Mouse (Mus musculus) embryonic stem cell, embryonic (primary cell): Measurements from ENCODE around the gene Coq9.
"Not testable (repeated sequence)": the region's sequence is repeated elsewhere in the genome, so short reads cannot be mapped to it uniquely, and the experiment has no call there.

Source experiments
- CTCF ChIA-PET, 4 experiments: fragments of 300-600 bp in 2 of 4; fragments of 350-600 bp in 2 of 4; sonication (Branson Sonifier 250); formaldehyde crosslinking; loops; one replicate each; lab custom pipeline; 2022; ENCODE audit warnings: inconsistent platforms in 2 of 4; lab: Charles Lee
- POLR2A ChIA-PET, 4 experiments: fragments of 300-600 bp in 2 of 4; fragments of 350-600 bp in 2 of 4; sonication (Branson Sonifier 250); formaldehyde crosslinking; loops; one replicate each; lab custom pipeline; 2022; ENCODE audit warnings: antibody characterized with exemption in 4 of 4, inconsistent platforms in 1 of 4; lab: Charles Lee

The Coq9 gene

DNA sequence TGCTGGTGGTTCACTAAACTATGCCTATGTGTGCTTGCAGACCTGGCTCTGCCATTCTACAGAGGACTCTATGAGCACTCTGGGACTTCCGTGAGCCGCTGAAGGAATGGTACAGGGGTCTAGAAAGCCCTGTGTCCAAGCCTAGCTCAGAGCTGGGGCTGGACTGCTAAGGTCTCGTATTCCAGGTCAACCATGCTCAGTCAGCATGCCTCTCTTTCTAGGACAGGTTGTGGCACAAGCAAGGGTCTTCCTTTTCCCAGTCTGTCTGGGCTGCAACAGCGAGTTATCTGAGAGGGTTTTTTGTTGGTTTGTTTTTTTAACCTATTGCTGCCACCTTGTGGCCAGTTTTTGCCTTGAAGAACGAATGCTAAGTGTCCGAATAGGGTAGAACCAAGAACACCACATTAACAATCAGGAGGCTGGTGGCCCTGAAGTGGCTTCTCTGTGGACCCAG is 25.4 kb upstream of the Coq9 start:
- ChIA-PET CTCF (interaction anchor here in 1 of 4 experiments (0.8 to 2.4 kb wide), 2 partner anchors 109 to 110 kb away, joined by 3 to 7 read pairs; no protein-coding TSS in a partner anchor), POLR2A (interaction anchor here in 1 of 4 experiments (0.6 to 1.2 kb wide), 2 partner anchors 107 to 110 kb away, joined by 3 read pairs; no protein-coding TSS in a partner anchor)

GRCm38 (mm10) chr8:94814556-94814955 is 23.6 kb upstream of the Coq9 start:
- POLR2A ChIA-PET, result interaction anchor here in 3 of 4 experiments (0.5 to 1.4 kb wide), 12 partner anchors 9 to 149 kb away, joined by 3 to 10 read pairs (median 4); partner anchors contain the start of genes Ciapin1 (in 1 of the 3), Coq9 (in 1 of the 3) and Cx3cl1 (in 1 of the 3)
- CTCF ChIA-PET, result interaction anchor here (0.5 to 1.9 kb wide), 75 partner anchors 8 to 1617 kb away, joined by 3 to 18 read pairs (median 4); partner anchors contain the start of genes Ciapin1 (in 2 of the 4), Coq9 (in 2 of the 4), Dok4 (in 2 of the 4) and Ces1d (in 1 of the 4)

- ChIA-PET POLR2A (no interaction called here), CTCF (no interaction called here)
Measured at GRCm38 (mm10) chr8:94817933-94818332, 20.2 kb upstream of the Coq9 start.

GRCm38 (mm10) chr8:94819671-94820179 is 18.4 kb upstream of the Coq9 start:
- ChIA-PET POLR2A (interaction anchor here (0.6 to 11.8 kb wide), 10 partner anchors 10 to 114 kb away, joined by 3 to 84 read pairs (median 4); partner anchors contain the start of genes Ccl17 (in 1 of the 4), Ciapin1 (in 1 of the 4), Coq9 (in 1 of the 4) and Cx3cl1 (in 1 of the 4)), CTCF (interaction anchor here in 3 of 4 experiments (0.7 to 2.2 kb wide), 3 partner anchors 41 to 435 kb away, joined by 3 to 7 read pairs (median 4); no protein-coding TSS in a partner anchor)

- POLR2A ChIA-PET, result interaction anchor here (0.7 to 11.8 kb wide), 11 partner anchors 10 to 123 kb away, joined by 3 to 84 read pairs (median 3); partner anchors contain the start of genes Ccl17 (in 1 of the 4), Ciapin1 (in 1 of the 4), Coq9 (in 1 of the 4) and Cx3cl1 (in 1 of the 4)
- CTCF ChIA-PET, result interaction anchor here in 3 of 4 experiments (0.6 to 2.2 kb wide), 7 partner anchors 12 to 434 kb away, joined by 3 to 7 read pairs (median 4); no protein-coding TSS in a partner anchor
Measured at GRCm38 (mm10) chr8:94820553-94820952, 17.6 kb upstream of the Coq9 start.

DNA sequence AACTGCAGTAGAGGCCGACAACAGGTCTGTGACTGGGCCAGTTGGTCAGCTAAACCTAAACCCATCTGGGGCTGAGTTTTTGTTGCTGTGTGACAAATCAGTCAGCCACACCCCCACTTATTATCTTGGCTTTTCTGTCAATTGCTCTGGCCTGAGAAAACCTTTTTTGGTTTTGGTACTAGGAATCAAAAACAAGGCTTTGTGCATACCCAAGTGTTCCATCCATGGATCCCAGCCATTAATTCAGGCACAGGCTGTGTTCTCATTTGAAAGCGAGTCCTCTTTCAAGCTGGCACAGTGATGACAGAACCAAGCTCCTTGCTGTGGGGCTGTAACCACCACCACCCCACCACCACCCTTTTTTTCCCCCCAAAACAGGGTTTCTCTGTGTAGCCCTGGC is 16.7 kb upstream of the Coq9 start:
- ChIA-PET CTCF (interaction anchor here in 2 of 4 experiments (0.9 to 2.8 kb wide), 6 partner anchors 11 to 128 kb away, joined by 3 to 12 read pairs (median 4); no protein-coding TSS in a partner anchor), POLR2A (interaction anchor here in 3 of 4 experiments (0.6 to 11.8 kb wide), 14 partner anchors 9 to 452 kb away, joined by 3 to 84 read pairs (median 3); partner anchors contain the start of genes Ciapin1 (in 2 of the 3), Coq9 (in 2 of the 3) and Cx3cl1 (in 1 of the 3))

DNA sequence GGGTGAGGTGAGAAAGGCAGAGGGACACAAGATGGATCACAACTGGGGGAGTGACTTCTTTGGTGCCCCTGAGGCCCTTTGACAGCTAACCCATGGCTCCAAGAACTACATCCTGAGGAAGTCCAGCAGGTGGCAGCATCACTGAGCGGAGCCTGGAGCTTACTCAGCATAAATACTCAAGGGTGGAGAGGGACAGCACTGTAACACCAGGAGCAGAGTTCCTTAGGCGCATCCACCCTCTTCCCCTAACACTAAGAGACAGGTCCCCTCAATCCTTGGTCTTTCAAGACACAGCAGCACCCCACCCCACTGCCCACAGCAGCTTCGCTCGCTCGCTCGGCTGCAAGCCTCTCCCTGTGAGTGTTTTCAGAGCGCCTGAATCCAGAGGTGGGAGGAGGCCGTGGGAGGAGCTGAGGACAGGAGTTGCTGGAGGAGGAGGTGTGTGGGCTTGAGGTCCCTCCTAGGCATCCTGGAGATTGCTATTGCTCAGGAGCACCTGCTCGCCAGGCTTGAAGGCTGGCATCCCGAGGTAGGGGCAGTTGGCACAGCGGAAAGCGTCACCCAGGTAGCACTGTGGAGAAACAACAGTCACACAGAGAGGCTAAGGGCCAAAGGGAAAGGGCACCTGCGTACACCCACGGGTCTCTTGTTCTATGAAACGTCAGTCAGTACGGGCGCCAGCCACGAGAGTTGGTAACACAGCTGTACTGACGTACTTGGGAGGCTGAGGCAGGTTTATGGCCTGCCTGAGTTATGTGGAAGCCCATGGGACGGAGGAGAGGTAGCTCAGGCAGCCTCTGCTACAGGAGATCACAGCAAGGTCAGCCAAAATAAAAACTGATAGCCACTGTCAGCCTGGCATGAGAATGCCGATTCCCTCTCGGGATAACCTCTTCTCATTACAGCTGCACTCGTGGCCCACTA is 15.2 kb upstream of the Coq9 start:
- CTCF ChIA-PET, result interaction anchor here (0.5 to 2.8 kb wide), 47 partner anchors 8 to 1063 kb away, joined by 3 to 18 read pairs (median 4); partner anchors contain the start of genes Ciapin1 (in 2 of the 4), Coq9 (in 2 of the 4), Dok4 (in 2 of the 4) and Ccdc102a (in 1 of the 4)

GRCm38 (mm10) chr8:94825170-94825569 is 13.0 kb upstream of the Coq9 start:
- POLR2A ChIA-PET, result interaction anchor here in 2 of 4 experiments (0.6 to 11.8 kb wide), 10 partner anchors 7 to 969 kb away, joined by 3 to 84 read pairs (median 4); partner anchors contain the start of genes Ciapin1 (in 2 of the 2) and Coq9 (in 2 of the 2)
- CTCF ChIA-PET, result interaction anchor here in 2 of 4 experiments (1.1 to 2.1 kb wide), 4 partner anchors 10 to 87 kb away, joined by 4 to 6 read pairs (median 4); no protein-coding TSS in a partner anchor

More for the DNA sequence above, 15.2 kb upstream of the Coq9 start:
- POLR2A ChIA-PET, result interaction anchor here in 3 of 4 experiments (0.6 to 11.8 kb wide), 22 partner anchors 8 to 378 kb away, joined by 3 to 84 read pairs (median 4); partner anchors contain the start of genes Ciapin1 (in 2 of the 3), Coq9 (in 2 of the 3) and Cx3cl1 (in 1 of the 3)

DNA sequence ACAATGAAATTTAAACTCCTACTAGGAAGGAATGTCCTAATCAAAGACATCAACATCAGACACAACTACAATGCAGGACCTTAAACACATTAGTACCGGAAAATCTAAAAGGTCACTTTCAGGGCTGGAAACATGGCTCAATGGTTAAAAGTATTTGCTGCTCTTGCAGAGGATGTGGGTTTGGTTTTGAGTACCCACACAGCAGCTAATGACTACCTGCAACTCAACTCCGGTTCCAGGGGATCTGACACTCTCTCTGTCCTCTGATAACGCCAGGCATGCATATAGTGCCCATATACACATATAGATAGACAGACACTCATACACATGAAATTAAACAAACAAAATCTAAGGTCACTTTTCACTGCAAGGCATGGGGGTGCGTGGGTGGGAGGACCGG is 11.9 kb upstream of the Coq9 start:
- ChIA-PET POLR2A (interaction anchor here in 2 of 4 experiments (0.6 to 11.8 kb wide), 5 partner anchors 10 to 159 kb away, joined by 3 to 84 read pairs (median 4); partner anchors contain the start of genes Ciapin1 (in 1 of the 2) and Coq9 (in 1 of the 2)), CTCF (interaction anchor here in 3 of 4 experiments (0.6 to 2.1 kb wide), 4 partner anchors 11 to 340 kb away, joined by 3 to 6 read pairs (median 4); no protein-coding TSS in a partner anchor)

- POLR2A ChIA-PET, result interaction anchor here in 3 of 4 experiments (0.6 to 11.8 kb wide), 5 partner anchors 10 to 668 kb away, joined by 3 to 84 read pairs (median 5); partner anchors contain the start of genes Ciapin1 (in 1 of the 3) and Coq9 (in 1 of the 3)
Measured at GRCm38 (mm10) chr8:94828284-94828683, 9.8 kb upstream of the Coq9 start.

GRCm38 (mm10) chr8:94833901-94834405 is 4.2 kb upstream of the Coq9 start:
- ChIA-PET CTCF (interaction anchor here in 2 of 4 experiments (0.7 to 1.2 kb wide), 2 partner anchors 18 to 326 kb away, joined by 3 read pairs; no protein-coding TSS in a partner anchor), POLR2A (interaction anchor here in 2 of 4 experiments (0.6 to 6.7 kb wide), 7 partner anchors 11 to 168 kb away, joined by 3 to 55 read pairs (median 3); partner anchors contain the start of genes Arl2bp (in 1 of the 2) and Dok4 (in 1 of the 2))

More at GRCm38 (mm10) chr8:94828284-94828683, 9.8 kb upstream of the Coq9 start:
- CTCF ChIA-PET, result interaction anchor here in 2 of 4 experiments (0.7 kb wide), 3 partner anchors 10 to 431 kb away, joined by 3 to 5 read pairs (median 3); no protein-coding TSS in a partner anchor

DNA sequence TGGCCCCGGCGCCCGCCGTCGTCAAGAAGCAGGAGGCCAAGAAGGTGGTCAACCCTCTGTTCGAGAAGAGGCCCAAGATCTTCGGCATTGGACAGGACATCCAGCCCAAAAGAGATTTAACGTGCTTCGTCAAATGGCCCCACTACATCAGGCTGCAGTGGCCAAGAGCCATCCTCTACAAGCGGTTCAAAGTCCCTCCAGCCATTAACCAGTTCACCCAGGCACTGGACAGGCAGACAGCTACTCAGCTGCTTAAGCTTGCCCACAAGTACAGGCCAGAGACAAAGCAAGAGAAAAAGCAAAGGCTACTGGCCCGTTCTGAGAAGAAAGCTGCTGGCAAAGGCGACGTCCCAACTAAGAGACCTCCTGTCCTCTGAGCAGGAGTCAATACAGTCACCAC is 2.4 kb upstream of the Coq9 start:
- CTCF ChIA-PET, result not testable (repeated sequence)
- POLR2A ChIA-PET, result interaction anchor here in 1 of 4 experiments (5.6 to 6.7 kb wide), 2 partner anchors 12 to 13 kb away, joined by 55 to 84 read pairs; no protein-coding TSS in a partner anchor

DNA sequence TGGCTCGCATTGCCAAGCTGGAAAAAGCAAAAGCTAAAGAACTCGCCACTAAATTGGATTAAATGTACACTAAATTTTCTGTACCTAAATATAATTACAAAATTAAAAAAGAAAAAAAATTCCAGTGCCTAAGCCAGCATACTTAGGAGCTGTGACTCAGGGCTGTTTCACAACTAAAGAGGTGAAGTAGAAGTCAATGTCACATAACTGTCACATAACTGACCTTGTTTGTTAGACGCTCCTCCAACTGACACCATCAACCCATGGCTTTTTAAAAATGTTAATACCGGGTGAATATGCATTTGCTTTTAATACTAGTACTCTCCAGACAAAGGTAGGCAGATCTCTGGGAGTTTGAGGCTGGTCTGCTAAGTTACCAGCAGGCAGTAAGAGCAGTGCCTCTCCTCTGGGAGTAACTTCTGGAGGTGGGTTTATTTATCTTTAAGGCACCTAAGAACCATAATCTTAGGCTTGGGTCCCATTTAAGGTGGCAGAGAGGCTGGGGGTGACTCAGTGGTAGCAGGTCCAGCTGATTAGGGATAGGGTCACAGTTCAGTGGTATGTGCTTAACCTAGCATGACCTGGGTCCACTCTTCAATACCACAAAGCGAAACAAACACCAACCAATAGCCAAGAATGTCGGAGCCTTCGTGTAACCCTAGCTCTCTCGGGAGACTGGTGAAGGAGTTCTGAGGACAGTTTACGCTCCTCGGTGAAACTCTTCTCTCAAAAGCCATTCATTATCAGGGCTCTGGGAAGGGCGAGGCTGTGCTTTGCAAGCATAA is 1.5 kb upstream of the Coq9 start:
- POLR2A ChIA-PET, result interaction anchor here in 2 of 4 experiments (0.7 to 5.6 kb wide), 7 partner anchors 10 to 79 kb away, joined by 3 to 84 read pairs (median 14); no protein-coding TSS in a partner anchor
- CTCF ChIA-PET, result interaction anchor here in 1 of 4 experiments (0.6 kb wide), 1 partner anchor 115 kb away, joined by 3 read pairs; no protein-coding TSS in a partner anchor

- POLR2A ChIA-PET, result interaction anchor here in 3 of 4 experiments (0.5 to 5.6 kb wide), 29 partner anchors 8 to 624 kb away, joined by 3 to 84 read pairs (median 4); partner anchors contain the start of genes Dok4 (in 2 of the 3), Fam192a (in 2 of the 3), Rspry1 (in 2 of the 3) and Katnb1 (in 1 of the 3)
Measured at GRCm38 (mm10) chr8:94838600-94838999, 479 bp downstream of the Coq9 start.

GRCm38 (mm10) chr8:94841183-94841582 is 3.1 kb downstream of the Coq9 start:
- ChIA-PET CTCF (interaction anchor here in 1 of 4 experiments (0.7 to 0.8 kb wide), 2 partner anchors 18 to 314 kb away, joined by 3 to 9 read pairs; no protein-coding TSS in a partner anchor), POLR2A (interaction anchor here in 2 of 4 experiments (0.5 to 5.6 kb wide), 6 partner anchors 14 to 648 kb away, joined by 3 to 84 read pairs (median 4); partner anchors contain the start of gene Csnk2a2 (in 1 of the 2))

More at GRCm38 (mm10) chr8:94838600-94838999, 479 bp downstream of the Coq9 start:
- CTCF ChIA-PET, result interaction anchor here (0.6 to 1.7 kb wide), 6 partner anchors 16 to 978 kb away, joined by 3 to 7 read pairs (median 4); no protein-coding TSS in a partner anchor
